Mouse (Mus musculus): Measurements from ENCODE around the gene Zfhx2.

Gene Zfhx2

DNA sequence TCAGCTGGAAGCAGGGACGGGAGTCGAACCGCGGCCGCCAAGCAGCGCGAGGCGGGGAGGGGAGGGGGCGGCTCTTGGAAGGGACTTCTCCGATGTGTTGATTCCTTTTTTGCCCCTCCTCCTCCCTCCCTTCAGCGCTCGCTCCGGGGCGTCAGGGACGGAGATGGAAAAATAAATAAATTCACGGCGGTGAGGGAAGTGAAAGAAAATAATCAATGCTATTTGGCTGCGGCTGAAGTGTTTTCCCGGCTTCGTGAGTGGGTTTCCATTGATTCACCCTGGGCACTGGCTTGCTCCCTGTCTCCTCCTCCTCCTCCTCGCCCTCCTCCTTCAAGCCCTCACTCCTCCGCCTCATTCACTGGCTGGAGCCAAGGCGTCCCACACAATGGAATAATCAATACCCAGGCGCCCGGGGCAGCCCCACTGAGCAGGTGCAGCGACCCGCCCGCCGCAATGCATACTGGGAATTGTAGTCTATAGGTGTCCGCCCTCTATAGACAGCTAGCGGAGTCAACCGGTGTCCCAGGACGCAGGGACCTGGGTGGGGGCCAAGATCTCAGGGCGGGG is at the start of gene Zfhx2:
Gene Zfhx2, minus strand, starts transcription at position 314 of the 567 bp plus-strand sequence.
- peak; percentile 91 for DNase-seq

DNA sequence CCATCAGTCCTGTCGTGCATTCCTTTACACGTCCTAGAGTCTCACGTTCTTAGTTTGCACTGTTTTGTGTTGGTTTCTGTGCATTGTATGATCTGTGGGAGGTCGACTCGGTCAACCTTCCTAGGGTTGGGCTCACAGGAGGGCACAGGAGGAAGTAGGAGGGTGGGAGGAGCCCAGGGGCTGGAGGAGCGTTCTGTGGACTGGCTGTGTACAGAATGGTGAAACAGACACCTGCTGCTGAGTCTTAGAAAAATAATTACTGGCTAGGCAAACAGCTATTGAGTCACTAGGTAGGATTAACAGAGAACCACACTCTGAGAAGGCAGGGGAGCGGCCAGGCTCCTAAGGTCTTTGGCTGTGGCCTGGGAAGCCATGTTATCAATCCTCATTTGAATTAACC is 47.2 kb upstream of the Zfhx2 start:
- DNase-seq = no peak

DNA sequence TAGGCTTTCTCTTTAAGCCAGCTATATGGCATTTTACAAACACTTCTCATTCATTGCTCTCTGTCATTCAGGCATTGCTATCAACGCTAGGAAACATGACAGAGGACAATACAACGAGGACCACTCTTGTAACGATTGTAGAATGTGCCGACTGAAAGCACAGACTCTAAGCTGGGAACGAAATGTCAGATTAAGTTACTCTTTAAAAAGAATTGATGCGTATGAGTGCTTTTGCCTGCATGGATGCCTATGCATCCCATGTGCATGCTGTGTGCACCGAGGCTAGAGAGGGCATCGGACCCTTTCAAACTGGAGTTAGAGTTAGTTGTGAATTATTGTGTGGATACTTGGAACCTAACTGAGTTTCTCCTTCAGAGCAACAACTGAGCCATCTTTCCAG is 43.6 kb upstream of the Zfhx2 start:
- no peak for DNase-seq

DNA sequence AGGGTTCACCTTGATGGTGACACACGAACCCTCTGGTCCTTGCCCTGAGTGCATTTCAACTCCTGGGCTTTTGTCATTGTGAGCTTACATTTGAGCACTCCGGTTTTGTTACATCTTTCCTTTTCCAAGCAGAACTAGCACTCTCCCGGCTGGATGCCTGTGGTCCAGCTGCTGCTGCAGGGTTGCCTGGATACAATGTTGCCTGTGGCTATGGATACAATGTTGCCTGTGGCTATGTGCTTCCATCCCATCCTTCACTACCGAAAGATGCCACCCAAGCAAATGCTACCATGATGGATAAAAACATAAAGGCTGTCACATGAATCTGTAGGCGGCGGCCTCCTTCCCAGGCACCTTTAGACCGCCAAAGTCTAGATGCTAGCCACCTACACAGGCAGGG is 34.4 kb upstream of the Zfhx2 start:
- DNase-seq = no peak

DNA sequence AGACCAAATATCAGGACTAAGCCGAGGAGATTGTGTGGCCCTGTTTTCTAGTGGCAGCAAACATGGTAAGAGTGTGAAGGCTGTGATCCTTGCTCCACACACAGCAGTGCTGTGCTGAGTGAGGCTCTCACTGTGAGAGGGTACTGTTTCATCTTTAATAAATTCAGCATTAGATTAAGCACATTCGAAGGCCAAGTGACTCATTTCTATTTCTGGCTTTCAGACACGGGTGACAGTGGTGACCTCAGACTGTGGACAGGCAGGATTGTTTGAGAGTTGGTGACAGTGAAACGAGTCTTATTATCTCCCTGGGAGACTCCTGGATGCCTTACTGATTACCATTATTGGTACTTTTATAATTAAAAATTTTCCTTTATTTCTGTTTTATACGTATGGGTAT is 33.6 kb upstream of the Zfhx2 start:
- DNase-seq = no peak

DNA sequence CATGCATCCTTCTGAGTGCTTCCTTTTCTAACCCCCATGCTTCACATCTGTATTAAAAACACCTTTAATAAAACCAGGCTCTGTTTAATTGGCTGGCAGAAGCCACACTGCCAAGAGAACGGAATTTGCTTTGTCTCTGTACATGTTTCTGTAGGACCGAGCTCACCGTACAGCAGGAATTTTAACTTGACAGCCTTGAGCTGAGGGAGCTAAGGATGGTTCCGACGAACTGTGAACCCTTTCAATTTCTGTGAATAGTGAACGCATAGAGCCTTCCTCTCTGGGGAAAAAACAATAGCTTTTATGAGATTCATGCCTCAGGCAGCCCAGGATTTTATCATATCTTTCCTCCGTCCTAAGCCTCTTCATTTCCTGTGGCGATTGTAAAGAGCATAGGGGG is 30.2 kb upstream of the Zfhx2 start:
- DNase-seq = no peak

DNA sequence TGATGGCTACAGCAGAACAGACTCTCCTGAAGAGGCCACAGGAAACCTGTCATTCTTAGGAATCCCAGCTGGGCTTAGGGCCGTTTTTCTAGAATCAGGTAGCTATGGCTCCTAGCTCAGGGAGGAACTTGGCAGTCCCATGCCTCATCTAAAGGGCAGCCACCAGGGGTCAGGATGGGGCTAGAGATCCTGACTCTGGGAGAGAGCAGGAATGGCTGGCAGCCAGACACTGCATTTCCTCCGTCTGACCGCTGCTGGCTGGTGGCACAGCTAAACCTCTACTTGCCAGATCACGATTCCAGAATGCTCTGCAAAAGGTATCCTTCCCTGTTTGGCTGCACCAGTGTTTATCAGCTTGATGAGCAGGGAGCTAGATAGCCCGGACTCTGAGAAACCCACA is 29.8 kb upstream of the Zfhx2 start:
- DNase-seq = peak; percentile 76 to 83

DNA sequence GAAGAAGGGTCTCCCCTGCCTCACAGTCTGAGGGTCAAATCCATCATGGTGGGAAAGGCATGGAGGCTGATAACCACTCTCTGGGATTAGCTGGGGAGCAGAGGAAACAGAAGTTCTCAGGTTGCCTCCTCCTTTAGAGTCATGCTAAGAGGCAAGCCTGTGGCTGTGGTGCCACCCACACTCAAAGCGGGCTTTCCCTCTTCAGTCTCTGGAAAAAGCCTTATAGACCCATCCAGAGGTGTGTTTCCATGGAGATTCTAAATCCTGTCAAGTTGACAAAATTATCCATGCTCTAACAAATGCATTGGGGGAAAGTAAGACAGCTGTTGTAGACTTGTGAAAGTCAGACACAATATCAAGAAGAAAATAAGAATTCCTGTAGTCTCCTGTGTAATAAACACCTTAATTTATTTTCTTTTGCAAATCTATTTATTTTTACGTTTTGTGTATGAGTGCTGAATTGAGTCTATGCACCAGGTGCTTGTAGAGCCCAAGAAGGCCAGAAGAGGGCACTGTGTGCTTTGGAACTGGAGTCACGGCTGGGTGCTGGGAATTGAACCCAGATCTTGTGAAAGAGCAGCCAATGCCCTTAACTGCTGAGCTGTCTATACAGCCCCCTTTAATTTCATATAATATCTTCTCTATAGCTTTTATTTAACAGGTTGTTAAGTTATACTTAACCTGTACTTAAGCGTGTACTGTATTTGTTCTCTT is 27.5 kb upstream of the Zfhx2 start:
- DNase-seq = no peak

DNA sequence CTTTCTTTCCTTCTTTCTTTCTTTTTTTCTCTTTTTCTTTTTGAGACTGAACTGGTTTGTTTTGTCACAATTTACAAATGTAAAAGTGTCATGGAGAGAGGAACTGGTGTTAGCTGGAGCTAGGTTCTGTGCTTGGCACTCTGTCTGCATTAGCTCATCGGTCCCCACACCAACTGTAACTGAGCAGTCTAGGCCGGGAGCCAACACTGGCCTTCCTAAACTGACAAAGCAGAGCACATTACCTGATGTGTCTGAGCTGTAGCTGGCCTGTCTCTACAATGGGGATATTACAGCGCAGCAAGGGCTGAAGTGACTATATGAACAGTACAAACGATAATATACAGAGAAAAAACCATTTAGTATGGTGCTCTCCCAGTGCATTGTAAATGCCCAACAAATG is 26.7 kb upstream of the Zfhx2 start:
- no peak for DNase-seq

DNA sequence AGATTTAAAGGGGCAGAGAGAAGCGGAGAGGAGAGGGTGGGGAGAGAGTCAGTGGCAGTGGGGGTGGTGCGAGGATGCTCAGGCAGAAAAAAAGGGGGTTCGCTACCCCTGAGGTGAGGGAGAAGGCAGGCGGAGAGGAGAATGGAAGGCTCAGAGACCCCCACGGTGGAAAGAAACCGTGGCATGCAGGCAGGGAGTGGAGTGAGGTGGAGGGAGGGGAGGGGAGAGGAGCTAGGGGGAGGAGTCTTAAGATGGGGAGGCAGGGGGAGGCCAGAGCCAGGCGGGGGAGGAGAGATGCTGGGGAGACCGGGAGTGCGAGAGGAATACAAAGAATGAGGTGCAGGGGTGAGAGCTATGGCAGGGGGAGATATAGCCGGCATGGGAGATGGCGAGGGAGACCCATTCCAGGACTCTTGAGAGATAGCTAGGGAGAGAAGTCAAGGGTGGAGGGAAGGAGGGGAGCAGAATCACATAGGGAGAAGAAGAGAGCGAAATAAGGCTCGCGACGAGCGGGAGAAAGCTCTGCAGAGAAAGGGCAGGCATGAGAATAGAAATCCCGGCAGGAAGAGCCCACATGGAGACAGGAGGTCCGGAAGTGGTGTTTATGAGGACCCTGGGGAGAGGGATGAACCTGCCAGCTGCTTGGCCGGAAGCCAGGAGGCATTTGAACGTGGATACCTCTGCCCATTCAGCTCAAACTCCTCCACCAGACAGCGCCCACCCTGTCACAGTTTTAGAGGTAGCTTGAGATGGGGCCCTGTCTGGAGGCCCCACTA is 24.5 kb upstream of the Zfhx2 start, which contains the start of gene Jph4:
Gene Jph4, minus strand, starts transcription at position 511 of the 776 bp plus-strand sequence.
- DNase-seq = peak in 1 of 2 experiments; percentile 26

DNA sequence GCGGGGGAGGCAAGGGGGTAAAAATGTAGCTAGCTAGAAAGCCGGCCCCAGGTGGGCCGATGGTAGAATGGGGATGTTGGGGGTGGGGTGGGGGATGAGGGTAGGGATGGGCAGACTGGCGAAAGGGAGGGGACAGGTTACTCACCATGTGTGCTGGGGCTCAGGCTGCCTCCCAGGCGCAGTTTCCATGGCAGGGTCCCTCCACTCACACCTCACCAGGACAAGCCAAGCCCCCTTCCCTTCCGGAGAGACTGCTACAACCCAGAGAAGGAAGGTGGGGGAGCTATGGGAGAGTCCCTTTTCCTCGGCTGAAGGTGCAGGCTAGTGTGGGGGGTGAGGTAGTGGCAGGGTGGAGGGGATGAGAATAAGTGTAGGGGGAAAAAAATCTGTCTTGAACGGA is 23.7 kb upstream of the Zfhx2 start:
- DNase-seq = no peak

DNA sequence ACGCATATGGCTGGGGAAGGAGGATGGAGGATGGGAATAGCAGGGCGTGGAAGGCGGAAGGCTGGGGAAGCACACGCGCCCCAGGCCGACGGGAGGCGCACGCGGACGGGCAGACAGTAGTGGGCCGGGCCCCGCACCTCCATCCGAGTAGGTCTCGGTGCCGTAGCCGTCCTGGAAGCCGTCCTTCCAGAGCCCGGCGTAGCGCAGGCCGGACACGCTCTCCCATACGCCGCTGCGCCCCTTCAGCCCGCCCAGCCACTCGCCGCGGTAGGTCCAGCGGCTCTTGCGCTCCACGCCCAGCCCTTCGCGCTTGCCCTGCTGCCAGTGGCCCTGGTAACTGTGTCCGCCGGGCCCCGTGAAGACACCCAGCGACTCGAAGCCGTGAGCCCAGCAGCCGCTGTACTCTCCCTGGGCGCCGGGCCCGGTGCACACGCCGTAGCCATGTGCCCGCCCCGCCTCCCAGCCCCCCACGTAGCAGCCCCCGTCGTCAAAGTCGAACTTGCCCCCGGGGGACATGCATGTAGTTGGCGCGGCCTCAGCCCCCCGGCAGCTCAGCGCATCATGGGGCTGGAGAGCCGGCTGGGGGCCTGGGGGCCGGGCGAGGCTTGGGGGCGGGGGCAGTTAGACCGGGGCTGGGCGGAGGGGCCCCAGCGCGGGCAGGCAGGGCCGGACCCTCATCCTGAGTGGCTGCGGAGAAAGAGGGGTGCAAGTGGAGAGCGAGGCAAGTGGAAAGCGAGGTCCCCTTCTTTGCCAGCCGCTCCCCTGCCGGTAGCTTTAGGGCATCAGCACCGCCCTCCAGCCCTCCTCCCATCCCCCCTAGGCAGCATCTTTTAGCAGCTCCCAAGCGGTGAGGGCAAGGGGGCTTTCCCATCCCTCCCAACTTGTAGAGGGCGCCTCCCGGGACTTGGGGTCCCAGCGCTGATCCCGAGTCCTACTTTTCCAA is 22.9 kb upstream of the Zfhx2 start:
- DNase-seq = peak; percentile 65 to 75

DNA sequence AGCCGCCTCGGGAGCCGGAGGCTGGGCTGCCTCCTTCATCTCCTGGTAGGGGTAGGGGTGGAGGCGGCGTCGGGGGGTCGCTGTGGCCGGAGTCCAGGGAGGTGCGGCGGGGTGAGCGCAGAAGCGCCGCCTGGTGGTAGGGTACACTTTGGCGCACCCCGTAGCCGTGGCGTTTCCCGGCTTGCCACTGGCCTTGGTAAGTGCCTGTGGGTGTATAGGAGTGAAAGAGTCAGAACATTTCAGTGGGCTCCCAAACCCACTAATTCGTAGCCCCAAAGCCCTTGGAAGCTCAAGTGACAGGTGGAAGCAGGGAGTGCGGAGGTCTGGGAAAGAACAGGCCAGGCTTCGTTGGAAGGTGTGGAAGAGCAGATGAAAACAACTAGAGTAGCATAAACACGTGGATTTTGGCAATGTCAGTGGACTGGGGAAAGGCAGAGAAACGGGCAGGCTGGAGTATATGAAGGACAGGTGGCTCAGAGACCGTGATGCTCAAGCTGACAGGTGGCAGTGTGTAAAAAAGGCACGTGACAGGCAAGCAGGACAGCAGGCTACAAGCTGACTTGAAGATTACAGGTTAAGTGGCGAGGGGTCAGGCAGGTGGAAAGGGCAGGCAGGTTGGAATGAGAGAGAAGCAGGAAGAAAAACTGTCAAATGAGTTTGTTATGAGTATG is 22.0 kb upstream of the Zfhx2 start:
- peak in 1 of 2 experiments; percentile 31 for DNase-seq

DNA sequence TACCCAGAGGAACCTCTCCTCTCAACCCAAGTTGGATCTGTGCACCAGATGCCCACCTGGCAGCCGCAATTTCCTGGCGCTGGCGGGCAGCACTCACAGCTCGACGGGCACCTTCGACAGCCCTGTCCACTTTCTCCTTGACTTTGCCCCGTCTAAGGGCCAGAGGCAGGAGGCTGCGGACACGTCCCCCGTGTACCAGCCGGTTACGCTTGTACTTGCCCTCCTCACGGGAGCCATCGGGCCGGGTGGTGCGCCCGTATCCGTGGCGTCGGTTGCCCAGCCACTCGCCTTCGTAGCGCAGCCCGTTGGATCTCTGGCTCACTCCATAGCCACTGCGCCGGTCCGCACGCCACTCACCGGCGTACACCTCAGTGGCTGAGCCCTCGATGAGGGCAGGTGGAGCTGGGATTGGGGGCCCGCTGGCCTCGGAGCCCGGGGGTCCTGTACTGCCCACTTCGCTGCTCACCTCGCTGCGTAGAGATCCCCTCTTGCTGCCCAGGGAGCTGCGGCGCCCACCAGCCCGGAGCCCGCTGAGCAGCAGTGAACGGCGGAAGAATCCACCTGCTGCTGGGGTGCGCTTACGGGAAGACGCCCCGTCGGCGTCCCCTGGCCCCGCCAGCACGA is 21.3 kb upstream of the Zfhx2 start:
- DNase-seq = peak in 1 of 2 experiments; percentile 22

DNA sequence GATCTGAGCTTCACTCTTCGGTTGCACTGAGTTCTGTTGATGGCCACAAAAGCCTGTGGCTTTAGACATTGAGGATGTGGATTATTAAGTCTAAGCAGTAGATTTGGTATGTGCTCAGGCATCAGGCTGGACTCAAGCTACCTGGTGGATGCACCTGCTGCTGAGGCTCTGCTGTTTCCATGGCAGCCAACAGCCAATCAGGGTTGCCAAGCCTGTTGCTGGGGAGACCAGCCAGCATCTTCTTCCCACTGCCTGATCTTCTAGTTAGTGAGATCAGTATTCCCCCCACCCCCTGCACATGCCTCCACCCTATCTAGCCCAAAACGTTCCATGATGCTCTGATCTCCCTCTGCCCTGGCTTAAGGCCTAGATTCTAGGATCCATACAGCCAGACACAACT is 19.6 kb upstream of the Zfhx2 start:
- DNase-seq = no peak

DNA sequence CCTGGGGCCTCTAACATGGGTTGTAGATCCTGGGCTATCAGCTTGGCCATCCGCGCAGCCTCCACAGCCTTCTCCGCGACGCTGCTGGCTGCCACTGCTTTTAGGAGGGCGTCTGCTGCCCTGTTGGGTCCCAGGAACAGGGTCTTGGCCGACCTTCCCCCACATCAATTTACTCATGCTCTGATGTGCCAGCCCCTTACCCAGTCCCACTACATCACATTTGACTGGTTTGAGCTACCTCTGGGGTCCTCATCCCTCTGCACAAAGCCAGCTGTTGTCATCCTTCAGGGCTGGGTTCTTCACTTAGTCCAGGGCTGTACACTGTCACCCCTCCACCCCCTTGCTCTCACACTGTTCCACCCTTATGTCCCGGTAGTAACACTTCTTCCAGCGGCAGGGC is 18.0 kb upstream of the Zfhx2 start:
- no peak for DNase-seq

DNA sequence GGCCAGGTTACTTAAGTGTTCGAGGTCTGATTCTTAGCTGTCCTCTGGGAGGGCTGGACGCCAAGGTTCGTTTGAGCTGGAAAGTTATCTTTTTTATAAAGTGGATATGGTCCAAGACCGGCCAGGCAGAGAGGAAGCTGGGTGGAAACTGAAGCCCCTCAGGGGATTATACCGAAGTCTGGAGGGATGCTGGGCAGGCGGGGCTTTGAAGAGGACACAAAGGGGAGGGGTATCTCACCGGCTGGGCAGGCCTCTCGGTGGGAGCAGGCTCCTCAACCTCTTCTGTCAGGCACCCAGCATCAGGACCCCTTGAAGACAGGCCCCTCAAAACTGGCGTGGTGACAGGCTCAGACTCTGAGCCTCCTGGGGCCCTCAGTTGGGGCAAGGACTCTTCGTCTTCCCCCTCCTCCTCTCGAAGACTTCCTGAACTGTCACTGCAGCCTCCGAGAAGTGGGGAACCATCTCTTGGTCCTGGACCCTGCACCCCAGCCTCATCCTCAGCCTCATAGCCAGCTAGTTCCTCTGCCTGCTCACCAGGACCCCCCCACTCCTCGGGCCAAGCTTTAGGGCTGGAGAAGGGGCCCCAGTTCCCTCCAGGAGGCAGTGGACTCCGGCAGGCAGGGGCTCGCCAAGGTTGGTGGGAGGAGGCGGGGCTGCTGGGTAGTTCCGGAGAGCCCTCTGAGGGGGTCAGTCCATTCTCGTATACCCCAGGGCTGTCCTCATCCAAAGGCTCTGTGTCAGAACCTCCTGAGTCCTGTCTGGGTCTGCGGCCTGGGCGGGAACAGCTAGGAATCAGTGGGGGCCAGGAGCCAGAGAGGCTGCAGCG is 17.1 kb upstream of the Zfhx2 start:
- DNase-seq = no peak

DNA sequence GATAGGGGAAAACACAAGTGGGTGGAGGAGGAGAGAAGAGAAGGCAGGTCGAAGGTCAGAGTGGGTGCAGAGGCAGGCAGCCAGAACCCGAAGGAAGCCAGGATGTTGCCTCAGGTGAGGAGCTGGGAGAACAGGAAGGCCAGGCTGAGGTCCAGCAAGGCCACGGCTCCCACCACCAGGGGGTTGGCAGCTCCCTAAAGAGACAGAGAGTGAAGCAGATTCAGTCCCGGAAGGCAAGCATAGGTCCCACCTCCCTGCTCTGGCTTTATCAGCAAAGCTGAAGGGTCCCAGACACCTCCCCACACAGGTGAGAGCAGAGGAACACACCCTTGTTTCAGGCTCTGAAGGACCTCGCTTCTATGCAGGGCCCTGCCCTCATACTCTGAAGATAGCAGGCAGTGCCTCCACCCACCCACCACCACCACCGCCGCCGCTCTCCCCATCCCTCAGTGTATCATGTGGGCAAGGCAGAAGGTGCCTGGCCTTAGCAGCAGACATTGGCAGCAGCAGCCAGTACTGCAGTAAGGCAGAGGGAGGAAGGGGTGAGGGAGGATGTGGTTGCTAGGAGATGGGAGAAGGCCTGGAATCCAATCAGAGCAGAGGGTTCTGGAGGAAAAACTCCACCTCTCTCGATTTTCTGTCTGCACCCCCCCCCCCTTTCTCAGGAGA is 16.2 kb upstream of the Zfhx2 start:
- peak in 1 of 2 experiments; percentile 21 for DNase-seq

DNA sequence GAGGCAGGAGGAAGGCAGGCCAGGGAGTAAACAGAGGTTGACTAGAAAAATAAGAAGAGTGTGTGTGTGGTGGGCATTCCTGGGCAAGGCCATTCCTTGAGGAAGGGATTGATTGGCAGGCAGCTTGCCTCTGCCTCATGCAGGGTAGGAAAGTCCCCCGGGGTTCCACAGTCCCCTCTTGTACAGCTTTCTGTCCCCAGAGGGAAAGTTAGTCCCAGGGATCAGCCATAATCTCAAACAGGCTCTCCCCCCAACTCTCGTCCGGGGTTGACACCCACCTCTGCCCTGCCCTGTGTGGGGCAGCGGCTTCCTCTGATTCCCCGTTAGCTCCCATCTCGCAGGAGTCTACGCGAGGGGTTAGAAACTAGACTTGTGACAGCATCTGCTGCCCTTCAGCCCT is 14.9 kb upstream of the Zfhx2 start:
- DNase-seq = peak in 1 of 2 experiments; percentile 20
